ENCODE assay signal across 7 mouse cellular contexts in the genomic region with DNA sequence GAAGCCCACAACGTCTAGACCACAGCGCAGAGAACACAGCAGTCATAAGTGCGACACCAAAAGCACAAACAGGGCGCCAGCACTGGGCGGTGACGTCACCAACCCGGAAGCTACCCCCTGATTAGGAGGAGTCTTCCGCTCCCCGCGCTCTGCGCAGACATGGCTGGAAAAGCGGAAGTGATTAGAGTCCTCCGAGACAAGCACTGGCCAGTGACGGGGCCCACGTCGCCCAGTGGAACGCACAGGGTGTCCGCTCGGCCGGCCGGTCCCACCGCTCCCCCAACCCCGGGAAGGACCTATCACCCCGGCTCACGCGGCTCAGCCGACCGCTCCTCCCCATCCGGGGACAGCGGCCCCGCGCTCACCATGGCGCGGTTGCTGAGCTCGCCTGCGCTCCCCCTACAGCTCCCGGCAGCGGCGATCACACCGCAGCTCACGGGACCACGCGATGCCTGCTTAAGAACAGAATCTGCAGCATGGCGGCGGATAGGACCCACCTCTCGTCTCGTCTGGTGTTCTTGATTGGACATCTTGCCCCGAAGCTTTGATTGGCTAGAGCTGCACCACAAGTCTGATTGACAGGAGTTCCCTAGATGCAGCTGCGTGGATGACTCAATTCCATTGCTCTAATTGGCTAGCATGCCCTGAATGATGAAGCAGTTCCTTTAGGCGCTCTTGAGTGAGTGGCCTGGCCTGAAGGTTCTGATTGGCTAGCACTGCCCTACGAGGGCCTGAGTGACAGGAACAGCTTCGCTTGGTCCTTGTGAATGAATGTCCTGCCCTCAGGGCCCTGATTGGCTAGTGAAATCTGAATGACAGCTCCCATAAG. TPM values are rescaled to one million over a fixed set of nuclear protein-coding genes. Genes with fewer than 3 reads are reported as not detected.
DNase-seq lines count a peak whose midpoint lies in the region; ATAC-seq lines count a peak whose summit lies in the region.

No protein-coding gene starts in this region.

- H3K27me3 ChIP-seq in intestine, embryonic 16.5 days (replicated peaks; ENCODE audit: control insufficient read depth, insufficient read depth, low read length) = no peaks in the 10 kb centered on the region
- H3K27me3 ChIP-seq in midbrain, embryonic 11.5 days (ENCODE audit: control insufficient read depth, insufficient read depth, low read length) = no peaks in the 10 kb centered on the region

- ATAC-seq in intestine, embryonic 16.5 days = peak; percentile 99
- peak; percentile 99 for ATAC-seq in midbrain, embryonic 11.5 days (ENCODE audit: low FRiP score)

- peak overlapping the region; percentile 96 for H3K4me3 ChIP-seq in intestine, embryonic 16.5 days (ENCODE audit: low read length)
- H3K4me3 ChIP-seq in midbrain, embryonic 11.5 days (ENCODE audit: low read depth, low read length) = peak overlapping the region; percentile 86

- peak overlapping the region; percentile 53 for H3K4me2 ChIP-seq in intestine, embryonic 16.5 days (ENCODE audit: low read depth, low read length)
- H3K4me2 ChIP-seq in midbrain, embryonic 11.5 days = peak overlapping the region; percentile 44

- peak; percentile 98 for DNase-seq in adrenal gland, adult 8-10 months
- peak; percentile 89 for DNase-seq in embryo, embryonic 9.5 days (ENCODE audit: extremely low spot score)
- DNase-seq in gastrocnemius, postnatal 4 days (ENCODE audit: low spot score in 2 of 2) = peak; percentile 87 to 95
- DNase-seq in left cerebral cortex, postnatal 36 days (ENCODE audit: low spot score in 2 of 2) = peak; percentile 93
- peak; percentile 98 for DNase-seq in midbrain, embryonic 11.5 days (ENCODE audit: low spot score, missing footprints)
- DNase-seq in skeletal muscle tissue, adult 2 months (ENCODE audit: low read depth, low spot score) = peak; percentile 100

- intact Hi-C loops in left cerebral cortex, postnatal 36 days (cut with DNase I) = loop anchor here (5.0 to 10.0 kb wide), 4 partner anchors 36 to 392 kb away; partner anchors contain the start of genes Zfp868 and Zfp964

- H3K36me3 ChIP-seq in intestine, embryonic 16.5 days (ENCODE audit: control insufficient read depth, insufficient read depth, low read length) = no peaks in the 10 kb centered on the region
- H3K36me3 ChIP-seq in midbrain, embryonic 11.5 days (ENCODE audit: control insufficient read depth, insufficient read depth, low read length) = no peaks in the 10 kb centered on the region; the same call in 1 of the 2 replicates

- WGBS in intestine, embryonic 16.5 days = under 1% methylated on average over 52 of the region's 52 CpGs
- under 1% methylated on average over 52 of the region's 52 CpGs for WGBS in midbrain, embryonic 11.5 days

- peak overlapping the region; percentile 100 for H3K9ac ChIP-seq in intestine, embryonic 16.5 days (ENCODE audit: low read depth, low read length)
- H3K9ac ChIP-seq in midbrain, embryonic 11.5 days (ENCODE audit: low read length) = peak overlapping the region; percentile 95

- peaks cover 7% of the 10 kb centered on the region for H3K4me1 ChIP-seq in intestine, embryonic 16.5 days (ENCODE audit: control insufficient read depth, insufficient read depth, low read length)
- H3K4me1 ChIP-seq in midbrain, embryonic 11.5 days (ENCODE audit: control insufficient read depth, insufficient read depth, low read length) = peaks cover 6% of the 10 kb centered on the region

- no peaks in the 10 kb centered on the region for H3K9me3 ChIP-seq in intestine, embryonic 16.5 days (ENCODE audit: control insufficient read depth, low read length)
- H3K9me3 ChIP-seq in midbrain, embryonic 11.5 days (ENCODE audit: control insufficient read depth, low read length) = no peaks in the 10 kb centered on the region

- peak overlapping the region; percentile 100 for H3K27ac ChIP-seq in intestine, embryonic 16.5 days (ENCODE audit: low read length)
- peak overlapping the region; percentile 97 for H3K27ac ChIP-seq in midbrain, embryonic 11.5 days (ENCODE audit: low read depth, low read length)

RNA-seq across cellular contexts. Expression of gene Zfp869, which starts 6.1 kb away (rescaled TPM):
- 10 to 100 TPM; 22.4 to 28.2 (median 25.8) TPM for total RNA-seq in adrenal gland, adult 8-10 months (2022)
- 10 to 100 TPM; 13.4 to 16.6 TPM for total RNA-seq in gastrocnemius, postnatal 4 days (2021)
- 21.6 and 23.2 TPM in 2 replicates for polyA plus RNA-seq in intestine, embryonic 16.5 days (2015; fragmentation: Nextera tagmentation; extraction: Ambion mirVana)
- total RNA-seq in left cerebral cortex, postnatal 36 days (2021) = 10 to 100 TPM; 18.1 to 19.8 TPM
- polyA plus RNA-seq in midbrain, embryonic 11.5 days (2014; fragmentation: Nextera tagmentation; extraction: Ambion mirVana) = 34.9 and 38.6 TPM in 2 replicates

RNA-seq across cellular contexts. Expression of gene Zfp963, which starts 33.2 kb away (rescaled TPM):
- 1 to 10 TPM; 4.0 to 5.6 (median 4.7) TPM for total RNA-seq in adrenal gland, adult 8-10 months (2022)
- 1 to 10 TPM; 4.1 to 5.2 TPM for total RNA-seq in gastrocnemius, postnatal 4 days (2021)
- polyA plus RNA-seq in intestine, embryonic 16.5 days (2015; fragmentation: Nextera tagmentation; extraction: Ambion mirVana) = 4.9 and 6.2 TPM in 2 replicates
- total RNA-seq in left cerebral cortex, postnatal 36 days (2021) = 1 to 10 TPM; 3.4 to 5.3 TPM
- polyA plus RNA-seq in midbrain, embryonic 11.5 days (2014; fragmentation: Nextera tagmentation; extraction: Ambion mirVana) = 6.7 and 7.0 TPM in 2 replicates

RNA-seq across cellular contexts. Expression of gene Gm20422, which starts 58.1 kb away (rescaled TPM):
- total RNA-seq in adrenal gland, adult 8-10 months (2022) = 1 to 10 TPM in 3 of 4 experiments, under 1 TPM in 1; 0.52 to 3.2 (median 2.6) TPM
- 1 to 10 TPM; 4.0 to 6.3 TPM for total RNA-seq in gastrocnemius, postnatal 4 days (2021)
- 0.54 TPM in 1 of 2 replicates, not detected in the other for polyA plus RNA-seq in intestine, embryonic 16.5 days (2015; fragmentation: Nextera tagmentation; extraction: Ambion mirVana)
- total RNA-seq in left cerebral cortex, postnatal 36 days (2021) = 1 to 10 TPM in 1 of 2 experiments, not detected in 1; 1.4 TPM
- 1.4 and 1.6 TPM in 2 replicates for polyA plus RNA-seq in midbrain, embryonic 11.5 days (2014; fragmentation: Nextera tagmentation; extraction: Ambion mirVana)

Comparison
In these comparisons a context has a peak if more than half of its experiments do, and no peak if none do; other contexts are left out.
1. Peak in every context shown above with its lines: DNase-seq, ATAC-seq, H3K4me3 ChIP-seq and H3K27ac ChIP-seq.